Mouse (Mus musculus) lung, embryonic 16.5 days (tissue): Measurements from ENCODE around the gene Krt86. TPM values are rescaled to one million over a fixed set of nuclear protein-coding genes. Genes with fewer than 3 reads are reported as not detected.
A peak's percentile ranks its signal among the peaks of the same experiment; 100 is the strongest.

Experiments
- ATAC-seq: fragments of 200-750 bp; cut with Nextera tagmentation; 2 replicates; pipeline ENCODE4 v1.8.0; 2017; ENCODE audit warnings: low read depth, mild to moderate bottlenecking, moderate library complexity
- H3K27ac ChIP-seq: fragments of 300-500 bp; sonication (generic); 2 replicates; pipeline ENCODE4 v1.5.1; 2014; ENCODE audit warnings: mild to moderate bottlenecking, control low read depth, low read length
- H3K27me3 ChIP-seq: fragments of 300-500 bp; sonication (generic); 2 replicates; pipeline ENCODE4 v1.6.1; 2014; ENCODE audit warnings: low read depth, low read length, mixed read lengths; ENCODE audit not compliant: control insufficient read depth, insufficient read depth
- H3K36me3 ChIP-seq: fragments of 300-500 bp; sonication (generic); 2 replicates; pipeline ENCODE4 v1.6.1; 2014; ENCODE audit warnings: low read length; ENCODE audit not compliant: control insufficient read depth, insufficient read depth
- H3K4me1 ChIP-seq: fragments of 300-500 bp; sonication (generic); replicated peaks from 2 replicates; pipeline ENCODE4 v1.6.1; 2014; ENCODE audit warnings: low read length, mixed read lengths; ENCODE audit not compliant: control insufficient read depth, insufficient read depth
- H3K4me2 ChIP-seq: fragments of 300-500 bp; sonication (generic); 2 replicates; pipeline ENCODE4 v1.6.1; 2014; ENCODE audit warnings: low read depth, low read length, control low read depth
- H3K4me3 ChIP-seq: fragments of 300-500 bp; sonication (generic); 2 replicates; pipeline ENCODE4 v1.5.1; 2014; ENCODE audit warnings: mild to moderate bottlenecking, low read length, control low read depth
- H3K9ac ChIP-seq: fragments of 300-500 bp; sonication (generic); 2 replicates; pipeline ENCODE4 v1.6.1; 2014; ENCODE audit warnings: low read length, control low read depth
- H3K9me3 ChIP-seq: fragments of 300-500 bp; sonication (generic); 2 replicates; pipeline ENCODE4 v1.6.1; 2016; ENCODE audit warnings: low read length; ENCODE audit not compliant: control insufficient read depth
- WGBS: fragments of 180-500 bp; shearing (Covaris S2); extraction: QIAGEN DNeasy Blood & Tissue Kit; methylation state at CpG from one replicate; pipeline ENCODE4 v1.1.7; 2014; 5-methylcytosine and 5-hydroxymethylcytosine counted together
- polyA plus RNA-seq: library from polyadenylated mRNA; unstranded; fragments of >200 nt; fragmentation: Nextera tagmentation; extraction: Ambion mirVana; gene quantifications from 2 replicates; pipeline ENCODE4 v1.2.1, GENCODE M21; 2015

The Krt86 gene
- polyA plus RNA-seq, 1 experiment from 2014 or later: not detected

DNA sequence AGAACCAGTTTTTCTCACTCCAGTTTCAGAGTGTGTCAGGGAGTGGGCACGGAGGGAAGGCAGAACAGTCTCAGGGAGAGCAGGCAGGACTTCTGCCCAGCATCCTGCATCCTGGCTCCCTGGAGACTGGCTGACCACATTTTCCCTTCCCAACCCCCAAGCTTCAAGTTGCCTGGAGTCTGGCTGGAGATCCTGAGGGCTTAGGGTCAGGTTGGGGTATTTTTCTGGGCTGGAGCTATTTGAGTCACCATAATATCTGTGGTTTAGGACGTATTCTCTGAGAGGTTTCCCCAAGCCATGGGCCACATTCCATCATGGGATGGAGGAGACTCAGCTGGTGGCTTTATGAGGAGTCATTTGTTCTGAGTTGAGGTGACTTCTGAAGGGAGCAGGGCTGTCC, 18.0 kb upstream of the Krt86 start:
- Histone ChIP-seq H3K27ac (no peak overlapping the region), H3K27me3 (no peaks in the 10 kb centered on the region), H3K4me3 (no peak overlapping the region), H3K36me3 (no peaks in the 10 kb centered on the region), H3K9ac (no peak overlapping the region), H3K4me1 (no peaks in the 10 kb centered on the region), H3K9me3 (peaks cover 2% of the 10 kb centered on the region; the same call in 1 of the 2 replicates), H3K4me2 (no peak overlapping the region)
- no peak for ATAC-seq
- WGBS: 64% methylated on average over 2 of the region's 2 CpGs

DNA sequence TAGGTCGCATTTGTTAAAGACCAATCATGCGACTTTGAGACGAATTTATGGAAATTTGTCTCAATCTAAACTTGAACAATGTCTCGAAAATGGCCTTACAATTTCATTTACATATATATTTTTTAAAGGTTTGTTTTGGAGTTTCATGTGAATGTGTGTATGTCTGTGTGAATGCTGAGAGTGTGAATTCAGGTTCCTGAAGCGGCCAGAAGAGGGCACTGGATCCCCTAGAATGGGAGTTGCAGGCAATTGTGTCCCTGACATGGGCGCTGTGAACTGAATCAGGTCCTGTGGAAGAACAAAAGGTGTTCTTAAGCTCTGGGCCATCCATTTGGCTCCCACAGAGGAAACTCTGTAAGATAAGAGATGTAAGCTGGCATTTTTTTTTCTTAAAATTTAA, 17.4 kb upstream of the Krt86 start:
- no peak for ATAC-seq
- no peaks in the 10 kb centered on the region for H3K36me3 ChIP-seq
- no peaks in the 10 kb centered on the region for H3K4me1 ChIP-seq
- no peak overlapping the region for H3K9ac ChIP-seq
- H3K27ac ChIP-seq: no peak overlapping the region
- H3K9me3 ChIP-seq: peaks cover 2% of the 10 kb centered on the region; the same call in 1 of the 2 replicates
- no peaks in the 10 kb centered on the region for H3K27me3 ChIP-seq
- WGBS: 87% methylated on average over 6 of the region's 6 CpGs
- no peak overlapping the region for H3K4me3 ChIP-seq
- H3K4me2 ChIP-seq: no peak overlapping the region

DNA sequence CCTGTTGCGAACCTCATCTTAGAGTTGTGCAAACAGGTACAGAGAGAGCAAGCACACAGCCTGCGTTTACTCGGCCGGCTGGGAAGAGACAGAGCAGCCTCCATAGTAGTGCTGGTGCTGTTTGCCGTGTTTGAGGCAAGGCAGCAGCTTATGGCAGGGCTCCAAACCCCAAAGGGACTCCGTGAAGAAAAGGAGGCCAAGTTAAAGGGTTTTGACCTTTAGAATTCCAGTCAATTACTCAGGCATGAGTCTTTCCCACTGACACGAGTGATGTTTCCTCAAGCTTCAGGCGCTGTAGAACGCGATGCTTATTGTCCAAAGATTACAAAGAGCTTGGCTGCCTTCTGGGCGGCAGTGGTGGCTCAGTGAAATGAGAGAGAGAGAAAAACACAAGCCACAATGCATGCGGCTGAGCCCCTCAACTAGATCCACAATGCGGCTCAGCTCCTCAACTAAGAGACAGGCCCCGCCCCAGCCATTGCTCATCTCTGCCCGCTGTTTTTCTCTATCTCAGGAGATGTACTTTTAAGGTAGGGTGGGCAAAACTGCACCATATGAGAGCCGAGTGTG, 14.8 kb upstream of the Krt86 start:
- Histone ChIP-seq H3K27ac (no peak overlapping the region), H3K4me3 (no peak overlapping the region), H3K9me3 (peaks cover 2% of the 10 kb centered on the region; the same call in 1 of the 2 replicates), H3K36me3 (no peaks in the 10 kb centered on the region), H3K4me2 (no peak overlapping the region), H3K9ac (no peak overlapping the region), H3K4me1 (no peaks in the 10 kb centered on the region), H3K27me3 (no peaks in the 10 kb centered on the region)
- 45% methylated on average over 16 of the region's 16 CpGs for WGBS
- ATAC-seq: no peak

DNA sequence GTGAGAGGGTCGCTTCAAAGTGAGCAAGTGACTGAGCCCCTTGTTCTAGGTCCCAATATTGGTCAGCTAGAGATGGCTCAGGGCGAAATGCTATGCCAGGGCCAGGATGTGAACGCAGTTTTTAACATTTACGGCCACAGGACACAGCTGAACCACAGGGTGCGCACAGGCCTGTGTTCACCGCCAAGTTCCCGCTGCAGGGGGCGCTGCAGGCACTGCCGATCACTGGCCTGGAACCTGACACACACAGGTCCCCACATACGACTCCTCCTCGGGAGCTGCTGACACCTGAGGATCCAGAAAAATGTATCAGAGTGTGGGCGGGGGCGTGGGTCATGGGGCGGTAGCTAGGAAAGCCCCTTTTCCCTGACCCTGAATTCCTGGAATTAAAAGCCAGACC, 14.0 kb upstream of the Krt86 start:
- no peaks in the 10 kb centered on the region for H3K4me1 ChIP-seq
- no peak overlapping the region for H3K27ac ChIP-seq
- peaks cover 2% of the 10 kb centered on the region; the same call in 1 of the 2 replicates for H3K9me3 ChIP-seq
- ATAC-seq: no peak
- H3K36me3 ChIP-seq: no peaks in the 10 kb centered on the region
- WGBS: 71% methylated on average over 14 of the region's 14 CpGs
- H3K4me2 ChIP-seq: no peak overlapping the region
- no peak overlapping the region for H3K9ac ChIP-seq
- H3K27me3 ChIP-seq: no peaks in the 10 kb centered on the region
- H3K4me3 ChIP-seq: no peak overlapping the region

DNA sequence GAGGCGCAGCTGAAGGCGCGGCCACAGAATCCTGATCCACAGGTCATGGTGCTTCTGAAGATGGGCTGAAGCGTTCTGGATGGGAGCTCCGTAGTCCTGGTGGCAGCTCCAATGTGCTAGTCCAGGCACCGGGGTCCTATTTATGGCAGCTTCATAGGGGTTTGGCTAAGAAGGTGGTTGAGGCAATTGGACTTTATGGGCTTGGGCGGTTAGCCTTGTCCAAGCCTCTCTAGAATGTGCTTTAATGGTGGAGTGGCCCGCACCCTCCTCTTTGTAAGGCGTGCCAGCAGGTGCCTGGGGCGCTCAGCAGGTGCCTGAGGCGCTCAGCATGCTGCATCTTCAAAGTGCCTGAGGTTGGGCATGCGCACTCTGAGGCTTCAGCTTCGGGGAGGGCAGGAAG, 9.6 kb upstream of the Krt86 start, which contains the start of gene Krt81:
Gene Krt81 (minus strand): TSS at position 101 of the 400 bp plus-strand sequence.
- H3K9me3 ChIP-seq: no peaks in the 10 kb centered on the region
- H3K36me3 ChIP-seq: no peaks in the 10 kb centered on the region
- H3K9ac ChIP-seq: no peak within 1 kb of the TSS
- H3K4me1 ChIP-seq: no peaks in the 10 kb centered on the region
- no peak within 1 kb of the TSS for H3K4me3 ChIP-seq
- H3K27me3 ChIP-seq: no peaks in the 10 kb centered on the region
- no peak within 1 kb of the TSS for H3K27ac ChIP-seq
- ATAC-seq: no peak
- 78% methylated on average over 13 of the region's 13 CpGs for WGBS
- no peak within 1 kb of the TSS for H3K4me2 ChIP-seq

DNA sequence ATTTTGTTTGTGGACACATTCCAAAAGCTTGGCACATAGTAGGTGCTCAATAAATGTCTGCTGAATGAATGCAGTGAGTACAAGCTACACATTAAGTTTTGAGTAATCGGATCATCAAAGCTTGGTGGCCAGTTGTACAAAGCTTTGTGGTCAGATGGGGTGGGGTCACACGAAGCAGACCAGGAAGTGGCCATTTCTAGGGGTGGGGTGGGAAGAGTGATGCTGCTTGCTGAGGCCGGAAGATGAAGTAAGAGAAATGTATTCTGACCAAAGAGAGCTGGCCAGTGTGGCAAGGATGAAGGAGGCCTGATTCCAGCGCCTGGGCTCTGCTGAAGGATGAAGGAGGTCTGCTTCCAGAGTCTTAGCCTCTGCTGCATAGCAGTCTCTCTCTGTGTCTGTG, 4.2 kb upstream of the Krt86 start:
- Histone ChIP-seq H3K36me3 (no peaks in the 10 kb centered on the region), H3K9ac (no peak overlapping the region), H3K4me2 (no peak overlapping the region), H3K27ac (no peak overlapping the region), H3K4me3 (no peak overlapping the region), H3K27me3 (no peaks in the 10 kb centered on the region), H3K4me1 (no peaks in the 10 kb centered on the region), H3K9me3 (no peaks in the 10 kb centered on the region)
- ATAC-seq: no peak
- 72% methylated on average over 4 of the region's 4 CpGs for WGBS

DNA sequence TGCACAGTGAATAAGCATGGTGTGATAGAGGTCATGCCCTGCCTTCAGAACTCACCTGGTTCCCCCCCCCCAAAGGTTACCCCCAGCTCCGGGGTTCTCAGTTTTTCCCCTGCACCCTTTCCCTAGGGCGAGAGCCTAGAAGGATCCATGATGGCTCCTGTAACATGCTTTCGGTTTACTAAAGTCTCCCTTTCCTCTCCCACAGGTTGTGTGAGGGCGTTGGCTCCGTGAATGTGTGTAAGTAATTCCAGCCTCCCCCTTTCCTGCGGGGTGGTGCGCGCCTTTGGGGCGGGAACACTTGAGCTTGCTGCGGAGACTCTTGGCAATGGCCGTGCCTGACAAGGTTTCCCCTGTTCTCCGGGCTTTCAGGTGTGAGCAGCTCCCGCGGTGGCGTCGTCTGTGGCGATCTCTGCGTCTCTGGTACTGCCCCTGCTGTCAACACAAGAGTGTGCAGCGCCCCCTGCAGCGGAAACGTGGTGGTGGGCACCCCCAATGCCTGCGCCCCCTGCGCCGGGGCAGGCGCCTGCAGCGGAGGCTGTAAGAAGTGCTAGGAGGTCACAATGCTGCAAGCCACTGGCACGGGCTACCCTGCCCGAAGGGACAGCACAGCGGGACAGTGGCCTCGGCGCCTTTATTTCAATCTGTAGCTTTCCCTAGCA, 5.9 kb downstream of the Krt86 start:
- peak; percentile 73 for ATAC-seq
- Histone ChIP-seq H3K4me1 (peaks cover 7% of the 10 kb centered on the region; the same call in 1 of the 2 replicates), H3K27me3 (peaks cover 6% of the 10 kb centered on the region), H3K4me2 (peak overlapping the region; percentile 61), H3K4me3 (peak overlapping the region; percentile 37), H3K9me3 (no peaks in the 10 kb centered on the region), H3K9ac (peak overlapping the region; percentile 42), H3K27ac (no peak overlapping the region), H3K36me3 (no peaks in the 10 kb centered on the region)
- WGBS: 5% methylated on average over 31 of the region's 31 CpGs

DNA sequence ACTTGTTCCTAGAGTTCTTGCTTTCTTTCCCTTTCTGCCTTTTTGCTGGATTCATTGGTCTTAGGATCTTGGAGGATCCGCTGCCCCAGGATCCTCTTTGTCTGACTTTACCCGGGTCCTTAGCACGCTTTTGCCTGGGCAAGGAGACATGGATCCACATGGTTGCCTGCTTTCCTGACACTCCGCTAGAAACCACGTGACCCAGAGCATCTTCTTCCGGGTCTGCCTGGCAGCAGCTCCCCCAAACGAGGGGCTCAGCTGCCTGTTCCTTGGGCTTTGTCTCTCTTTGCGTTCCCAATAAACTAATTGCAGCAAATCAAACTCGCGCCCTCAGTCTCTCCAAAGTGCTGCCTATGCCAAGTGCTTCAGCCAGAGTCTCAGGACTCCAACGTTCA, 6.4 kb downstream of the Krt86 start:
- no peak for ATAC-seq
- WGBS: 32% methylated on average over 11 of the region's 11 CpGs
- Histone ChIP-seq H3K36me3 (no peaks in the 10 kb centered on the region), H3K4me2 (peak overlapping the region; percentile 61), H3K9me3 (no peaks in the 10 kb centered on the region), H3K27ac (no peak overlapping the region), H3K4me3 (peak overlapping the region; percentile 37), H3K27me3 (peaks cover 6% of the 10 kb centered on the region), H3K9ac (peak overlapping the region; percentile 42), H3K4me1 (peaks cover 7% of the 10 kb centered on the region; the same call in 1 of the 2 replicates)

DNA sequence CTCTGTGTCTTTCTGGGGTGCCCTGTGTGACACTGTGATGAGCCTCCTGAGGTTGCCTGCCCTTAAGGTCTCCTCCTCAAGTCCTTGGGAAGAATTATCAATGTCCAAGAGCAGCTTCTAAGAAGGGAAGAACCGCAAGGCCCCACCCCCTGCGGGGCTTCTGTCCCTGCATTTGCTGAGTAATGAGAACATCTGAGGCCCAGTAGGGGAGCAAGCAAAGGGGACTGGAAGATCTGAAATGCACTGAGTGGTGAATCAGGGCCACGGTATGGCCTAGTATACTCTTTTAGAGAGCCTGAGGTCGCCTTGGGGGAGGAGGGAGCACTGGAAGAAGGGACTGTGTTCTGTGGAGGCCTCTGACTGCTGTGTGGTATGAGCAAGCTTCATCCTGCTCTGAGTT, 8.8 kb downstream of the Krt86 start:
- Histone ChIP-seq H3K9me3 (no peaks in the 10 kb centered on the region), H3K9ac (no peak overlapping the region), H3K36me3 (no peaks in the 10 kb centered on the region), H3K4me3 (no peak overlapping the region), H3K4me2 (no peak overlapping the region), H3K27me3 (peaks cover 6% of the 10 kb centered on the region), H3K27ac (no peak overlapping the region), H3K4me1 (peaks cover 7% of the 10 kb centered on the region; the same call in 1 of the 2 replicates)
- 20% methylated on average over 4 of the region's 4 CpGs for WGBS
- no peak for ATAC-seq
